Mouse (Mus musculus) hindbrain, embryonic 16.5 days (tissue): ENCODE results near the gene 1700021F05Rik. TPM values are rescaled to one million over a fixed set of nuclear protein-coding genes. Genes with fewer than 3 reads are reported as not detected.

Source experiments
- polyA plus RNA-seq: library from polyadenylated mRNA; unstranded; fragments of >200 nt; fragmentation: Nextera tagmentation; extraction: Ambion mirVana; gene quantifications from 2 replicates; pipeline ENCODE4 v1.2.1, GENCODE M21; 2015

Gene 1700021F05Rik
- polyA plus RNA-seq, 1 experiment from 2014 or later: 74.9 TPM

Other genes starting within 250 kb of the 1700021F05Rik start
- 1.6 and 3.3 TPM in 2 replicates for gene Bend3, start 62.2 kb downstream of the 1700021F05Rik start, polyA plus RNA-seq
- gene Gm9803, start 16.9 kb downstream of the 1700021F05Rik start, polyA plus RNA-seq: 15.2 and 49.0 TPM in 2 replicates
- gene Cd24a, start 37.3 kb upstream of the 1700021F05Rik start, polyA plus RNA-seq: 546 and 598 TPM in 2 replicates